Mouse (Mus musculus) intestine, postnatal 0 days (tissue): ENCODE results near the gene Tcf25. TPM values are rescaled to one million over a fixed set of nuclear protein-coding genes. Genes with fewer than 3 reads are reported as not detected.
A peak's percentile ranks its signal among the peaks of the same experiment; 100 is the strongest.

Source experiments
- ATAC-seq: fragments of 200-750 bp; cut with Nextera tagmentation; 2 replicates; pipeline ENCODE4 v1.8.0; 2017; ENCODE audit warnings: mild to moderate bottlenecking, moderate TSS enrichment, moderate library complexity
- H3K27ac ChIP-seq: fragments of 300-500 bp; sonication (generic); 2 replicates; pipeline ENCODE4 v1.5.1; 2014; ENCODE audit warnings: mild to moderate bottlenecking, low read depth, low read length, moderate library complexity
- H3K27me3 ChIP-seq: fragments of 300-500 bp; sonication (generic); replicated peaks from 2 replicates; pipeline ENCODE4 v1.6.1; 2014; ENCODE audit warnings: low read length, mixed read lengths; ENCODE audit not compliant: control insufficient read depth, insufficient read depth
- H3K36me3 ChIP-seq: fragments of 300-500 bp; sonication (generic); 2 replicates; pipeline ENCODE4 v1.6.1; 2014; ENCODE audit warnings: mild to moderate bottlenecking, moderate library complexity; ENCODE audit not compliant: control insufficient read depth, insufficient read depth
- H3K4me1 ChIP-seq: fragments of 300-500 bp; sonication (generic); replicated peaks from 2 replicates; pipeline ENCODE4 v1.6.1; 2014; ENCODE audit warnings: antibody characterized with exemption, low read length, mixed read lengths; ENCODE audit not compliant: control insufficient read depth, insufficient read depth
- H3K4me2 ChIP-seq: fragments of 300-500 bp; sonication (generic); replicated peaks from 2 replicates; pipeline ENCODE4 v1.6.1; 2014; ENCODE audit warnings: low read depth, mild to moderate bottlenecking, moderate library complexity
- H3K4me3 ChIP-seq: fragments of 300-500 bp; sonication (generic); 2 replicates; pipeline ENCODE4 v1.5.1; 2014; ENCODE audit warnings: low read depth, low read length
- H3K9ac ChIP-seq: fragments of 300-500 bp; sonication (generic); 2 replicates; pipeline ENCODE4 v1.6.1; 2014; ENCODE audit warnings: mild to moderate bottlenecking, low read depth, low read length
- H3K9me3 ChIP-seq: fragments of 300-500 bp; sonication (generic); 2 replicates; pipeline ENCODE4 v1.6.1; 2016; ENCODE audit warnings: mixed run types; ENCODE audit not compliant: control insufficient read depth
- CTCF ChIP-seq: sonication (generic); IDR thresholded peaks from 2 replicates; pipeline ENCODE4 v1.5.1; 2016; ENCODE audit warnings: low read depth, mild to moderate bottlenecking, control low read depth, antibody characterized with exemption, moderate library complexity
- WGBS: fragments of 180-500 bp; shearing (Covaris S2); extraction: QIAGEN DNeasy Blood & Tissue Kit; methylation state at CpG from one replicate; pipeline ENCODE4 v1.1.7; 2014; 5-methylcytosine and 5-hydroxymethylcytosine counted together
- polyA plus RNA-seq: library from polyadenylated mRNA; unstranded; fragments of >200 nt; fragmentation: Nextera tagmentation; extraction: Ambion mirVana; gene quantifications from 2 replicates; pipeline ENCODE4 v1.2.1, GENCODE M21; 2015

Tcf25 gene
- polyA plus RNA-seq, 1 experiment from 2014 or later, result 147 TPM

DNA sequence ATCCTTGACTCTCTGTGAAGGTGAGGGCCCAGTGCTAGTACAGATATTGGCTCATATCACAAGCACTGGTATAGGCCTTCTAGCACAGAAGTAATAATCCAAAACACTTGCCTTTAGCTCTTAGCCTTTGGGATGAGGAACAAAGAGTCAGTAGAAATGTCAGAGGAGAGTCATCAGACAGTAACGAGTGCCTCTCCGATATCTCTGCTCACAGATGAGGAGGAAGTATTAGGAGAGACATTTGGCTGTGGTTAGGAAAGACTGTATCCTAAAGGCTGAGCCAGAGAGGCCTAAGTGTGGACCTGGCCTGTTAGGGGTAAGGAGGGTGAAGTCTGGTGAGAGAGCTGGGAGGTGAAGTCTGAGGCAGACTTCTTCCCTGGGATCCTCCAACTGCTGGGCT, 68.2 kb downstream of the Tcf25 start:
- Histone ChIP-seq H3K4me2 (no peak overlapping the region), H3K27me3 (no peaks in the 10 kb centered on the region), H3K9ac (no peak overlapping the region), H3K4me1 (no peaks in the 10 kb centered on the region), H3K36me3 (no peaks in the 10 kb centered on the region), H3K4me3 (no peak overlapping the region), H3K9me3 (no peaks in the 10 kb centered on the region), H3K27ac (no peak overlapping the region)
- ATAC-seq, result no peak
- WGBS, result 86% methylated on average over 2 of the region's 2 CpGs
- no peak for TF ChIP-seq CTCF

DNA sequence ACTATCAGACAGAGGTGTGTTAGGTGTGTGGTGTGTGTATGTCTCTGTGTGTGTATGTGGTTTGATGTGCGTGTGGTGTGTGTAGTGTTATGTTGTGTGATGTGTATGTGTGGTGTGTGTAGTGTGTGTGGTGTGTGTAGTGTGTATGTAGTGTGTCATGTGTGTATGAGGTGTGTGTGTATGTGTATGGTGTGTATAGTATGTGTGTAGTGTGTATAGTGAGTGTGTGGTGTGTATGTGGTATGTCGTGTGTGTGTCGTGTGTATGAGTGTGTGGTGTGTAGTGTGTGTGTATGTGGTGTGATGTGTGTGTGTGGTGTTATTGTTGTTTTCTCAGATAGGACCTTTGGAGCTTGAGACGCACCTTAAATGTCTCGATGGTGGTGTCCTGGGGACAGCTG, 68.8 kb downstream of the Tcf25 start:
- H3K27ac ChIP-seq, result no peak overlapping the region; the same call in 1 of the 2 replicates
- no peaks in the 10 kb centered on the region for H3K27me3 ChIP-seq
- no peaks in the 10 kb centered on the region for H3K36me3 ChIP-seq
- no peak for ATAC-seq
- H3K9me3 ChIP-seq, result no peaks in the 10 kb centered on the region
- no peaks in the 10 kb centered on the region for H3K4me1 ChIP-seq
- H3K9ac ChIP-seq, result no peak overlapping the region
- no peak for TF ChIP-seq CTCF
- peak overlapping the region; percentile 74; the same call in 1 of the 2 replicates for H3K4me3 ChIP-seq
- peak overlapping the region; percentile 73 for H3K4me2 ChIP-seq
- WGBS, result 83% methylated on average over 5 of the region's 5 CpGs

DNA sequence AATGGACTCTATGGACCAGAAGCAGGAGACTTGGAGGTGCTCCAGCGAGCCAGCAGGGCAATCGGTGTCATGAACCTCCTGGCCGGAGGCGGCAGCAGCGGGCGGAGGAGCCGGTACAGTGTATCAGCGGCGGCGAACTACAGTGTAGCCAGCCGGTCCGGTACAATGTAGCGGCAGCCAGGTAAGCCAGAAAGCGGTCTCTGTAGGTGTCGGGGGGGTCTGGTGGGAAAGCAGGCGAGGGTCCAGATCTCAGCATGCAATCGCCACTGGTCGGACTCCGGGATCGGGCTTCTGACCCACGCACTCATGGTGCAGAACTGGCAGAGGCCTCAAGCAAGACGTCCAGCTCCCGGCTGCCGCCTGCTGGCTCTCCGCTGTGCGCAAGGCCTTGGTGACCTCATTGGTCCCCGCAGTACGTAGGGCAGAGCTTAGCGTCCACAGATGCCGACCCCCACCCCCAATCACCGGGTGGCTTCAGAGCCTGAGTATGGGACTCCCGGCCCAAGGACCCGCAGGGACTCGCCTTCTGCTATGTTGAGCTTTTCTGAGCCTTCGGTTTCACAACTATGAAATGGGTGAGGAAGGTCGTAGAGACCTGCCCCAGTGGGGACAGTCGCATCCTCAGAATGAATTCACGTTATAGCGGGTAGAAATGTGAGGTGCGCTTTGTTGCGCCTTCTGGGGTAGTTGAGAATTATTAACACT, 69.5 kb downstream of the Tcf25 start:
- Histone ChIP-seq H3K9me3 (no peaks in the 10 kb centered on the region), H3K4me3 (peak overlapping the region; percentile 74), H3K27ac (peak overlapping the region; percentile 68), H3K36me3 (no peaks in the 10 kb centered on the region), H3K27me3 (no peaks in the 10 kb centered on the region), H3K4me1 (no peaks in the 10 kb centered on the region), H3K9ac (peak overlapping the region; percentile 75), H3K4me2 (peak overlapping the region; percentile 73)
- peak; percentile 82 for TF ChIP-seq CTCF
- ATAC-seq, result peak; percentile 86
- under 1% methylated on average over 41 of the region's 41 CpGs for WGBS

DNA sequence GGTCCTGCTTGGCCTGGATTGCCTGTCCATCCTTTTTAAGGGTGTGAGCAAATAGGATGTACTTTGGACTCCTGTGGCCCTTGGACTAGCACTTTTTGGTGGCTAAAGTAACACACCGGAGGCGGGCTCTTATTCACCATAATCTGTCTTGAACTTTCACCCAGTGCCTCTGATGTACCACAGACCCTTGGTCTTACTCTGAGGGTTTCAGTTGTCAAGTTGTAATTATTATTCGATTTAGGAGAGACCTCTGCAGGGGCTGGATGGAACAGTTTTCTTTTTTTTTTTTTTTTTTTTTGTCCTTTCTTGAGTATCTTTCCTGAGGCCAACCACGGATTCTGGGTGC, 70.0 kb downstream of the Tcf25 start:
- H3K4me1 ChIP-seq, result no peaks in the 10 kb centered on the region
- TF ChIP-seq CTCF, result no peak
- H3K27ac ChIP-seq, result peak overlapping the region; percentile 68; the same call in 1 of the 2 replicates
- no peaks in the 10 kb centered on the region for H3K9me3 ChIP-seq
- H3K4me2 ChIP-seq, result peak overlapping the region; percentile 73
- no peaks in the 10 kb centered on the region for H3K36me3 ChIP-seq
- 8% methylated on average over 4 of the region's 4 CpGs for WGBS
- peak overlapping the region; percentile 74 for H3K4me3 ChIP-seq
- peak; percentile 11; the same call in 1 of the 2 replicates for ATAC-seq
- no peaks in the 10 kb centered on the region for H3K27me3 ChIP-seq
- H3K9ac ChIP-seq, result peak overlapping the region; percentile 75

DNA sequence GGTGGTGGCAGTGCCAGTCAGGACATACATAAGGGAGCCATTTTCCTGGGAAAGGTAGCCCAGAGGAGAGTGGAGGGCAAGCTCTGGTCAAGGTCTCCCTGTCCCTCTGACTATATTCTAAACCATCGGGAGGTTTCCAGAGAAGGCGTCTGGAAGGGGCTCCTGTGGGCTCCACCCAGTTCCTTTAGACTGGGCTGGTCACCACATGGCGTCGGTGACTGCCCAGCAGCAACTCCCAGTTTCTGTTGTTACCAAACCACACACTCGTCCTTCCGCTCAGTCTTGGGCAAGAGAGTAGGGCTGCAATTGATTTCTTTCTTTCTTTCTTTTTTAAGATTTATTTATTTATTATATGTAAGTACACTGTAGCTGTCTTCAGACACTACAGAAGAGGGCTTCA, 70.6 kb downstream of the Tcf25 start:
- no peaks in the 10 kb centered on the region for H3K4me1 ChIP-seq
- no peaks in the 10 kb centered on the region for H3K27me3 ChIP-seq
- WGBS, result 76% methylated on average over 6 of the region's 6 CpGs
- H3K4me3 ChIP-seq, result no peak overlapping the region
- H3K9ac ChIP-seq, result no peak overlapping the region
- no peak for ATAC-seq
- no peak overlapping the region for H3K27ac ChIP-seq
- TF ChIP-seq CTCF, result no peak
- no peaks in the 10 kb centered on the region for H3K9me3 ChIP-seq
- no peaks in the 10 kb centered on the region for H3K36me3 ChIP-seq
- peak overlapping the region; percentile 73; the same call in 1 of the 2 replicates for H3K4me2 ChIP-seq

DNA sequence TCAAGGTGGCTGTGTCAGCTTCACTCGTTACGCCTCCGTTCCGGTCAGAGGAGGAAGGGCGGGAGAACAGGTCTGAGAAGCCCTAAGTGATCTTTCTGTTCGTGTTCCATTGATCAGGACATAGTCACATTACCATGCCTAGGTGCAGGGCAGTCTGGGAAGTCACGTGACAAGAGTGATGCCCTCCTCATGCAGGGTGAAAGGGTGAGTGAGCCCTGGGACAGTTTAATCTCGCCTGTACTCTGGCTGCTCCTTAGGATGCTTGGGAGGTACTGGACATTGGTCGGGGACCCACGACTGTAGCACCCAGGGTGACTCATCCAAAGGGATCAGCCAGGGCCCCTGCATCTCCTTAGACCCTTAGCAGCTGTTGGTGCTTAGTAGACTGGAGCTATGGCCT, 72.4 kb downstream of the Tcf25 start:
- no peaks in the 10 kb centered on the region for H3K9me3 ChIP-seq
- 70% methylated on average over 10 of the region's 10 CpGs for WGBS
- no peak overlapping the region for H3K27ac ChIP-seq
- peak; percentile 66 for ATAC-seq
- no peaks in the 10 kb centered on the region for H3K36me3 ChIP-seq
- no peaks in the 10 kb centered on the region for H3K4me1 ChIP-seq
- no peak overlapping the region for H3K9ac ChIP-seq
- H3K27me3 ChIP-seq, result no peaks in the 10 kb centered on the region
- no peak overlapping the region for H3K4me2 ChIP-seq
- no peak for TF ChIP-seq CTCF
- H3K4me3 ChIP-seq, result no peak overlapping the region
